Mouse (Mus musculus): ENCODE data around the gene Rab33a. TPM values are rescaled to one million over a fixed set of nuclear protein-coding genes. Genes with fewer than 3 reads are reported as not detected.

The Rab33a gene
- 74.5 and 83.7 TPM in 2 replicates for polyA plus RNA-seq (2015; fragmentation: Nextera tagmentation; extraction: Ambion mirVana)

- H3K4me3 ChIP-seq (replicated peaks): peak within 1 kb of the TSS; percentile 51
- H3K4me1 ChIP-seq (replicated peaks): peaks cover 26% of the 10 kb centered on the region
- 34% methylated on average over 33 of the region's 33 CpGs for WGBS
- H3K27ac ChIP-seq: peak within 1 kb of the TSS; percentile 94
- peak within 1 kb of the TSS; percentile 72 for H3K4me2 ChIP-seq (replicated peaks)
- H3K27me3 ChIP-seq: no peaks in the 10 kb centered on the region
- H3K36me3 ChIP-seq: no peaks in the 10 kb centered on the region
- peak within 1 kb of the TSS; percentile 78 for H3K9ac ChIP-seq (replicated peaks)
- peak; percentile 82 for ATAC-seq
- no peaks in the 10 kb centered on the region for H3K9me3 ChIP-seq
These were observed at the start of gene Rab33a for GRCm38 (mm10) chrX:48518808-48519548. Rab33a (plus strand) TSS chrX:48519285.

GRCm38 (mm10) chrX:48481095-48481494, 38.0 kb upstream of the Rab33a start:
- H3K4me3 ChIP-seq (replicated peaks): no peak overlapping the region
- 91% methylated on average over 4 of the region's 4 CpGs for WGBS
- ATAC-seq: no peak
- H3K27me3 ChIP-seq: no peaks in the 10 kb centered on the region
- H3K4me2 ChIP-seq (replicated peaks): no peak overlapping the region
- no peaks in the 10 kb centered on the region for H3K9me3 ChIP-seq
- H3K27ac ChIP-seq: no peak overlapping the region
- peaks cover 50% of the 10 kb centered on the region for H3K36me3 ChIP-seq
- H3K4me1 ChIP-seq (replicated peaks): no peaks in the 10 kb centered on the region
- H3K9ac ChIP-seq (replicated peaks): no peak overlapping the region

- no peak overlapping the region for H3K9ac ChIP-seq (replicated peaks)
- H3K4me3 ChIP-seq (replicated peaks): no peak overlapping the region
- no peaks in the 10 kb centered on the region for H3K27me3 ChIP-seq
- H3K9me3 ChIP-seq: no peaks in the 10 kb centered on the region
- H3K4me1 ChIP-seq (replicated peaks): no peaks in the 10 kb centered on the region
- peaks cover 50% of the 10 kb centered on the region for H3K36me3 ChIP-seq
- WGBS: 93% methylated on average over 7 of the region's 7 CpGs
- no peak overlapping the region for H3K27ac ChIP-seq
- H3K4me2 ChIP-seq (replicated peaks): no peak overlapping the region
- no peak for ATAC-seq
These were observed 37.4 kb upstream of the Rab33a start for GRCm38 (mm10) chrX:48481687-48482086.

GRCm38 (mm10) chrX:48493763-48494162, 25.3 kb upstream of the Rab33a start:
- H3K27me3 ChIP-seq: no peaks in the 10 kb centered on the region
- no peaks in the 10 kb centered on the region for H3K4me1 ChIP-seq (replicated peaks)
- H3K27ac ChIP-seq: no peak overlapping the region
- no peak overlapping the region for H3K4me3 ChIP-seq (replicated peaks)
- no peaks in the 10 kb centered on the region for H3K9me3 ChIP-seq
- WGBS: 97% methylated on average over 8 of the region's 8 CpGs
- H3K9ac ChIP-seq (replicated peaks): no peak overlapping the region
- ATAC-seq: no peak
- H3K36me3 ChIP-seq: peaks cover 30% of the 10 kb centered on the region
- H3K4me2 ChIP-seq (replicated peaks): no peak overlapping the region

- Histone ChIP-seq H3K36me3 (no peaks in the 10 kb centered on the region), H3K27ac (0 out of 2 replicates have a peak within 1 kb of the TSS, but pooled peaks have one; percentile 21), H3K4me3 (replicated peaks) (peak within 1 kb of the TSS; percentile 54), H3K27me3 (no peaks in the 10 kb centered on the region), H3K4me1 (replicated peaks) (peaks cover 7% of the 10 kb centered on the region; the same call in 1 of the 2 replicates), H3K9ac (replicated peaks) (peak within 1 kb of the TSS; percentile 69), H3K9me3 (no peaks in the 10 kb centered on the region), H3K4me2 (replicated peaks) (peak within 1 kb of the TSS; percentile 62)
- WGBS: 26% methylated on average over 45 of the region's 45 CpGs
- ATAC-seq: peak; percentile 98
These were observed 5.8 kb upstream of the Rab33a start, which contains the start of gene Aifm1 for GRCm38 (mm10) chrX:48513166-48513807. Aifm1 (minus strand) TSS chrX:48513563.

GRCm38 (mm10) chrX:48513824-48514223, 5.3 kb upstream of the Rab33a start:
- 19% methylated on average over 13 of the region's 13 CpGs for WGBS
- peak overlapping the region; percentile 62 for H3K4me2 ChIP-seq (replicated peaks)
- H3K27me3 ChIP-seq: no peaks in the 10 kb centered on the region
- no peaks in the 10 kb centered on the region for H3K36me3 ChIP-seq
- ATAC-seq: no peak
- no peak overlapping the region for H3K27ac ChIP-seq
- no peaks in the 10 kb centered on the region for H3K9me3 ChIP-seq
- H3K4me3 ChIP-seq (replicated peaks): peak overlapping the region; percentile 54
- peaks cover 7% of the 10 kb centered on the region; the same call in 1 of the 2 replicates for H3K4me1 ChIP-seq (replicated peaks)
- no peak overlapping the region for H3K9ac ChIP-seq (replicated peaks)

- Histone ChIP-seq H3K4me2 (replicated peaks) (peak overlapping the region; percentile 72), H3K9ac (replicated peaks) (peak overlapping the region; percentile 78), H3K36me3 (no peaks in the 10 kb centered on the region), H3K4me1 (replicated peaks) (peaks cover 22% of the 10 kb centered on the region), H3K9me3 (no peaks in the 10 kb centered on the region), H3K27ac (peak overlapping the region; percentile 94), H3K4me3 (replicated peaks) (peak overlapping the region; percentile 51), H3K27me3 (no peaks in the 10 kb centered on the region)
- peak; percentile 96 for ATAC-seq
- WGBS: 30% methylated on average over 15 of the region's 15 CpGs
These were observed 776 bp upstream of the Rab33a start for GRCm38 (mm10) chrX:48518211-48518807.

- WGBS: 26% methylated on average over 20 of the region's 20 CpGs
- Histone ChIP-seq H3K9me3 (no peaks in the 10 kb centered on the region), H3K27me3 (no peaks in the 10 kb centered on the region), H3K9ac (replicated peaks) (peak overlapping the region; percentile 78), H3K27ac (peak overlapping the region; percentile 94), H3K4me3 (replicated peaks) (peak overlapping the region; percentile 51), H3K4me2 (replicated peaks) (peak overlapping the region; percentile 72), H3K36me3 (no peaks in the 10 kb centered on the region), H3K4me1 (replicated peaks) (peaks cover 26% of the 10 kb centered on the region)
- ATAC-seq: no peak
These were observed 532 bp downstream of the Rab33a start for GRCm38 (mm10) chrX:48519549-48520085.

GRCm38 (mm10) chrX:48521651-48522050, 2.6 kb downstream of the Rab33a start:
- 82% methylated on average over 3 of the region's 3 CpGs for WGBS
- H3K9me3 ChIP-seq: no peaks in the 10 kb centered on the region
- H3K27ac ChIP-seq: no peak overlapping the region
- H3K27me3 ChIP-seq: no peaks in the 10 kb centered on the region
- peak overlapping the region; percentile 72 for H3K4me2 ChIP-seq (replicated peaks)
- no peaks in the 10 kb centered on the region for H3K36me3 ChIP-seq
- H3K4me1 ChIP-seq (replicated peaks): peaks cover 26% of the 10 kb centered on the region
- H3K4me3 ChIP-seq (replicated peaks): peak overlapping the region; percentile 51
- no peak overlapping the region for H3K9ac ChIP-seq (replicated peaks)
- ATAC-seq: no peak

- Histone ChIP-seq H3K27me3 (no peaks in the 10 kb centered on the region), H3K27ac (no peak overlapping the region), H3K4me1 (replicated peaks) (peaks cover 26% of the 10 kb centered on the region), H3K9ac (replicated peaks) (no peak overlapping the region), H3K9me3 (no peaks in the 10 kb centered on the region), H3K4me3 (replicated peaks) (peak overlapping the region; percentile 16), H3K4me2 (replicated peaks) (peak overlapping the region; percentile 72), H3K36me3 (no peaks in the 10 kb centered on the region)
- ATAC-seq: no peak
- WGBS: 67% methylated on average over 3 of the region's 3 CpGs
These were observed 4.4 kb downstream of the Rab33a start for GRCm38 (mm10) chrX:48523512-48523911.

GRCm38 (mm10) chrX:48525332-48525731, 6.2 kb downstream of the Rab33a start:
- Histone ChIP-seq H3K36me3 (peaks cover 5% of the 10 kb centered on the region), H3K9me3 (no peaks in the 10 kb centered on the region), H3K27ac (no peak overlapping the region), H3K4me3 (replicated peaks) (no peak overlapping the region), H3K4me1 (replicated peaks) (peaks cover 26% of the 10 kb centered on the region), H3K27me3 (no peaks in the 10 kb centered on the region), H3K9ac (replicated peaks) (no peak overlapping the region), H3K4me2 (replicated peaks) (no peak overlapping the region)
- WGBS: 58% methylated on average over 1 of the region's 1 CpGs
- ATAC-seq: no peak

GRCm38 (mm10) chrX:48525866-48526265, 6.8 kb downstream of the Rab33a start:
- no peak overlapping the region for H3K27ac ChIP-seq
- no peak overlapping the region for H3K9ac ChIP-seq (replicated peaks)
- H3K4me2 ChIP-seq (replicated peaks): no peak overlapping the region
- 76% methylated on average over 8 of the region's 8 CpGs for WGBS
- ATAC-seq: no peak
- H3K9me3 ChIP-seq: no peaks in the 10 kb centered on the region
- no peak overlapping the region for H3K4me3 ChIP-seq (replicated peaks)
- H3K4me1 ChIP-seq (replicated peaks): peaks cover 24% of the 10 kb centered on the region
- H3K27me3 ChIP-seq: no peaks in the 10 kb centered on the region
- peaks cover 5% of the 10 kb centered on the region for H3K36me3 ChIP-seq

All from midbrain, embryonic 13.5 days (tissue).